Mouse (Mus musculus) intestine, postnatal 0 days (tissue): Measurements from ENCODE around the gene Dner. TPM values are rescaled to one million over a fixed set of nuclear protein-coding genes. Genes with fewer than 3 reads are reported as not detected.

Experiments
- ATAC-seq: fragments of 200-750 bp; cut with Nextera tagmentation; 2 replicates; pipeline ENCODE4 v1.8.0; 2017; ENCODE audit warnings: mild to moderate bottlenecking, moderate TSS enrichment, moderate library complexity
- H3K27ac ChIP-seq: fragments of 300-500 bp; sonication (generic); 2 replicates; pipeline ENCODE4 v1.5.1; 2014; ENCODE audit warnings: mild to moderate bottlenecking, low read depth, low read length, moderate library complexity
- H3K27me3 ChIP-seq: fragments of 300-500 bp; sonication (generic); replicated peaks from 2 replicates; pipeline ENCODE4 v1.6.1; 2014; ENCODE audit warnings: low read length, mixed read lengths; ENCODE audit not compliant: control insufficient read depth, insufficient read depth
- H3K36me3 ChIP-seq: fragments of 300-500 bp; sonication (generic); 2 replicates; pipeline ENCODE4 v1.6.1; 2014; ENCODE audit warnings: mild to moderate bottlenecking, moderate library complexity; ENCODE audit not compliant: control insufficient read depth, insufficient read depth
- H3K4me1 ChIP-seq: fragments of 300-500 bp; sonication (generic); replicated peaks from 2 replicates; pipeline ENCODE4 v1.6.1; 2014; ENCODE audit warnings: antibody characterized with exemption, low read length, mixed read lengths; ENCODE audit not compliant: control insufficient read depth, insufficient read depth
- H3K4me2 ChIP-seq: fragments of 300-500 bp; sonication (generic); replicated peaks from 2 replicates; pipeline ENCODE4 v1.6.1; 2014; ENCODE audit warnings: low read depth, mild to moderate bottlenecking, moderate library complexity
- H3K4me3 ChIP-seq: fragments of 300-500 bp; sonication (generic); 2 replicates; pipeline ENCODE4 v1.5.1; 2014; ENCODE audit warnings: low read depth, low read length
- H3K9ac ChIP-seq: fragments of 300-500 bp; sonication (generic); 2 replicates; pipeline ENCODE4 v1.6.1; 2014; ENCODE audit warnings: mild to moderate bottlenecking, low read depth, low read length
- H3K9me3 ChIP-seq: fragments of 300-500 bp; sonication (generic); 2 replicates; pipeline ENCODE4 v1.6.1; 2016; ENCODE audit warnings: mixed run types; ENCODE audit not compliant: control insufficient read depth
- CTCF ChIP-seq: sonication (generic); IDR thresholded peaks from 2 replicates; pipeline ENCODE4 v1.5.1; 2016; ENCODE audit warnings: low read depth, mild to moderate bottlenecking, control low read depth, antibody characterized with exemption, moderate library complexity
- whole genome bisulfite sequencing: fragments of 180-500 bp; shearing (Covaris S2); extraction: QIAGEN DNeasy Blood & Tissue Kit; methylation state at CpG from one replicate; pipeline ENCODE4 v1.1.7; 2014; 5-methylcytosine and 5-hydroxymethylcytosine counted together
- polyA plus RNA-seq: library from polyadenylated mRNA; unstranded; fragments of >200 nt; fragmentation: Nextera tagmentation; extraction: Ambion mirVana; gene quantifications from 2 replicates; pipeline ENCODE4 v1.2.1, GENCODE M21; 2015

Gene Dner
- polyA plus RNA-seq, 1 experiment from 2014 or later: 2.1 TPM

DNA sequence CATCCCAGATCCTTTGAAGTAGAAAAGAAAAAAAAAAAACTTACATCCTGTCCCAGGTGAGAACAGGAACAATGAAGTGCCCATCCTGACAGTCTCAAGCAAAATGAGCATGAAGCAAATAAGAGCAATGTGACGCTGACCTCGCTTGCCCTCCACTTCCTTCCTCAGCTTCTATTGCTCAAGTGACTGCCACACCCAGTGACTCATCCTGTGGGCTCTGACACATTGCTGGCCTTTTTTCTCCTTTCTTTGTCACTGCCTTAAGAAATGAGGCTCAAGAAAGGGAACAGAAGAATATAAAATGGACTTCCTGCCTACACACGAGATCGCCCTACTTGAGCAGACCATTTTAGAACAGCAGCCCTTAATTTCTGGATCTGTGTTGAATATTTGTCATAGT is 289.1 kb downstream of the Dner start:
- Histone ChIP-seq H3K4me3 (no peak overlapping the region), H3K4me1 (no peaks in the 10 kb centered on the region), H3K36me3 (no peaks in the 10 kb centered on the region), H3K27me3 (no peaks in the 10 kb centered on the region), H3K9me3 (no peaks in the 10 kb centered on the region), H3K27ac (no peak overlapping the region), H3K9ac (no peak overlapping the region), H3K4me2 (no peak overlapping the region)
- no peak for TF ChIP-seq CTCF
- ATAC-seq: peak; percentile 68
- WGBS: 51% methylated on average over 4 of the region's 4 CpGs

DNA sequence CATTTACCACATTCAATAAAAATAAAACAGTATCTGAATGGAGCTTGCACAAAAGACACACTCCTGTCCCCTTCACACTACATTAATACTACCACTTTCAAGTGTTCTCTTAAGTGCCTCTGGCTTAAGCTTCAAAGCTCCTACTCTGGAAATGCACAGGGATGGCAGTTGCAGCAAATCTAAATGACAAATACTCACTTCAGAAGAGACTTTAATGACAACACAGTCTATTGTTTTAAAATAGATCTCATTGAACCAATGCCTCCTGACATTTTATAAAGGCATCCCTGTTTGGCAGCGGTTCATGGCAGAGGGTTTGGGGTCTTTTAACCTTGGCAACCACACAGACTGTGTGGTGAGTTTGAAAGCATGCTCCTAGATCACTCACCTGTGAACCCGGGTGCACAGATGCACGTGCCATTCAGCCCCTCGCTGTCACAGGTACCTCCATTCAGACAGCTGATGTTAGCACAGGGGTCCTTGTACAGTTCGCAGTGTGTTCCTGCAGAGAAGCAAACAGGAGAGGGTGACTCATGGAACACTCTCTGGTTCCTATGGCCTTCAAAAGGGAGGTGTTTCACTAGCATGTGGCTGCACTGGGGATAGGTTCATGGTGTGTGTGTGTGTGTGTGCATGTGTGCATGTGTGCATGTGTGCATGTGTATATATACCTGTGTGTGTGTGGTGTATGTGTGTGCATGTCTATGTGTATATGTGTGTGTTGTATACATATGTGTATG is 290.3 kb downstream of the Dner start:
- Histone ChIP-seq H3K27ac (no peak overlapping the region), H3K27me3 (no peaks in the 10 kb centered on the region), H3K9me3 (no peaks in the 10 kb centered on the region), H3K4me3 (no peak overlapping the region), H3K36me3 (no peaks in the 10 kb centered on the region), H3K4me2 (no peak overlapping the region), H3K4me1 (no peaks in the 10 kb centered on the region), H3K9ac (no peak overlapping the region)
- TF ChIP-seq CTCF: no peak
- ATAC-seq: no peak
- 84% methylated on average over 5 of the region's 5 CpGs for WGBS

GRCm38 (mm10) chr1:84404880-84405279 is 291.1 kb downstream of the Dner start:
- no peak overlapping the region for H3K27ac ChIP-seq
- no peaks in the 10 kb centered on the region for H3K4me1 ChIP-seq
- H3K9me3 ChIP-seq: no peaks in the 10 kb centered on the region
- ATAC-seq: no peak
- no peak for TF ChIP-seq CTCF
- no peaks in the 10 kb centered on the region for H3K27me3 ChIP-seq
- WGBS: 49% methylated on average over 12 of the region's 12 CpGs
- H3K4me3 ChIP-seq: no peak overlapping the region
- H3K36me3 ChIP-seq: no peaks in the 10 kb centered on the region
- no peak overlapping the region for H3K4me2 ChIP-seq
- no peak overlapping the region for H3K9ac ChIP-seq

DNA sequence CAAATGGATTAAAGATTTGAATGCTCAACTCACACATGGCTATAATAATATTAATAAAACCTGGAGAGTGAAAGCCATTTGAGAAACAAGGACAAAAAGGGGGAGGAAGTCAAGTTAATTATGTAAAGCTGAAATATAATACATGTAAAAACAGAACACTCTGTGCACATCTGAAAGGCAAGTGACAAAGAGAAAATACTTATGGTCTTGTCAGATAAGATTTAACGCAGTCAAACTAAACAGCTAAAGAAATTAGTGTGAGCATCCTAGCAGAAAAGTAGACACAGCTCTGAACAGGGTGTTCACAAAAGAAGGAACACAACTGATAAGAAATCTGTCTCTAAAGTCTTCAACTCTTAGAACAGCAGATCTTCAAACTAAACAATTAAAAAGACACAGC is 293.9 kb downstream of the Dner start:
- Histone ChIP-seq H3K4me1 (no peaks in the 10 kb centered on the region), H3K36me3 (no peaks in the 10 kb centered on the region), H3K9me3 (no peaks in the 10 kb centered on the region), H3K4me2 (no peak overlapping the region), H3K4me3 (no peak overlapping the region), H3K27ac (no peak overlapping the region), H3K9ac (no peak overlapping the region), H3K27me3 (no peaks in the 10 kb centered on the region)
- no peak for ATAC-seq
- no peak for TF ChIP-seq CTCF
- WGBS: 69% methylated on average over 1 of the region's 1 CpGs

GRCm38 (mm10) chr1:84399671-84400070 is 296.4 kb downstream of the Dner start:
- H3K36me3 ChIP-seq: no peaks in the 10 kb centered on the region

GRCm38 (mm10) chr1:84399118-84399517 is 296.9 kb downstream of the Dner start:
- no peak overlapping the region for H3K4me2 ChIP-seq
- H3K9ac ChIP-seq: no peak overlapping the region
- TF ChIP-seq CTCF: no peak
- no peaks in the 10 kb centered on the region for H3K9me3 ChIP-seq
- ATAC-seq: no peak
- no peaks in the 10 kb centered on the region for H3K4me1 ChIP-seq
- H3K4me3 ChIP-seq: no peak overlapping the region
- H3K27ac ChIP-seq: no peak overlapping the region
- no peaks in the 10 kb centered on the region for H3K36me3 ChIP-seq
- no peaks in the 10 kb centered on the region for H3K27me3 ChIP-seq
- 71% methylated on average over 4 of the region's 4 CpGs for WGBS

More at GRCm38 (mm10) chr1:84399671-84400070, 296.4 kb downstream of the Dner start:
- Histone ChIP-seq H3K4me1 (no peaks in the 10 kb centered on the region), H3K27me3 (no peaks in the 10 kb centered on the region), H3K9me3 (no peaks in the 10 kb centered on the region), H3K4me3 (no peak overlapping the region), H3K27ac (no peak overlapping the region), H3K4me2 (no peak overlapping the region), H3K9ac (no peak overlapping the region)
- no peak for TF ChIP-seq CTCF
- no peak for ATAC-seq
- WGBS: 76% methylated on average over 3 of the region's 3 CpGs
